Mouse (Mus musculus) retina, postnatal 7 days (tissue): Measurements from ENCODE around the gene Pcdh10.

Experiments
- DNase-seq: peaks from one replicate; pipeline ENCODE4 v3.0.0-alpha.2; 2012; ENCODE audit warnings: low read depth, low spot score

The Pcdh10 gene

GRCm38 (mm10) chr3:45378145-45378544 lies at the start of gene Pcdh10:
TSS of gene Pcdh10 (plus strand) at chr3:45378398.
- peak; percentile 92 for DNase-seq

GRCm38 (mm10) chr3:45355919-45356318 lies 22.3 kb upstream of the Pcdh10 start:
- no peak for DNase-seq

GRCm38 (mm10) chr3:45368952-45369351 lies 9.2 kb upstream of the Pcdh10 start:
- no peak for DNase-seq

GRCm38 (mm10) chr3:45375761-45376500 lies 2.3 kb upstream of the Pcdh10 start:
- peak; percentile 70 for DNase-seq

GRCm38 (mm10) chr3:45376501-45377390 lies 1.5 kb upstream of the Pcdh10 start:
- DNase-seq: peak; percentile 37

GRCm38 (mm10) chr3:45377391-45377998 lies 703 bp upstream of the Pcdh10 start:
- DNase-seq: peak; percentile 40

GRCm38 (mm10) chr3:45379541-45379971 lies 1.4 kb downstream of the Pcdh10 start:
- no peak for DNase-seq

GRCm38 (mm10) chr3:45379972-45380761 lies 2.0 kb downstream of the Pcdh10 start:
- no peak for DNase-seq

- DNase-seq: no peak
These were observed 2.9 kb downstream of the Pcdh10 start for GRCm38 (mm10) chr3:45380811-45381761.

- no peak for DNase-seq
These were observed 4.0 kb downstream of the Pcdh10 start for GRCm38 (mm10) chr3:45382032-45382755.

- no peak for DNase-seq
These were observed 5.6 kb downstream of the Pcdh10 start for GRCm38 (mm10) chr3:45383831-45384230.

- no peak for DNase-seq
These were observed 6.8 kb downstream of the Pcdh10 start for GRCm38 (mm10) chr3:45385028-45385427.

GRCm38 (mm10) chr3:45385451-45385850 lies 7.3 kb downstream of the Pcdh10 start:
- no peak for DNase-seq

GRCm38 (mm10) chr3:45386512-45386911 lies 8.3 kb downstream of the Pcdh10 start:
- DNase-seq: no peak

- DNase-seq: no peak
These were observed 18.9 kb downstream of the Pcdh10 start for GRCm38 (mm10) chr3:45397101-45397500.

GRCm38 (mm10) chr3:45403239-45403638 lies 25.0 kb downstream of the Pcdh10 start:
- DNase-seq: no peak

- DNase-seq: no peak
These were observed 53.5 kb downstream of the Pcdh10 start for GRCm38 (mm10) chr3:45431691-45432090.

GRCm38 (mm10) chr3:45432172-45432765 lies 54.1 kb downstream of the Pcdh10 start:
- DNase-seq: no peak
